ENCODE assay signal across 8 mouse cellular contexts in the genomic region with DNA sequence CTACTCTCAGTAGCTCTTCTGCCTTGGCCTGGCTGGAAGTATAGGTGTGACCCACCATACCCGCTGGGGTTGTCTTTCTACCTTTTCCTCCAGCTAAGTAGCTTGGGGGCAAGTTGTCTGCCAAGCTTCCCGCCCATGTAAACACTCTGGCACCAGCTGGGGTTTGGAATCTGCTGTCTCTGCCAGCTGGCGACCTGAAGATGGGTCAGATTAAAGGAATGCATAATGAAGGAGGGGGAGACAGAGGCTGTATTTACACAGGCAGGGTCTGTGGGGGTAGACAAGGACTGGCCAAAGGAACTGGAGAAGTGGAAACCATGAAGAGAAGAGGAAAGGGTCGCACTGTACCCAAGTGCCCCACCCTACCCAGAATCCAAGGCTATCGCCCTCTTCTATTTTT. TPM values are rescaled to one million over a fixed set of nuclear protein-coding genes. Genes with fewer than 3 reads are reported as not detected.
DNase-seq lines count a peak whose midpoint lies in the region; ATAC-seq and TF ChIP-seq lines count a peak whose summit lies in the region.

No protein-coding gene starts in this region.

- no peaks in the 10 kb centered on the region for H3K9me3 ChIP-seq in kidney, postnatal 0 days (replicated peaks; ENCODE audit: low read length)

- H3K36me3 ChIP-seq in kidney, postnatal 0 days (ENCODE audit: insufficient read depth, low read length) = no peaks in the 10 kb centered on the region
- no peaks in the 10 kb centered on the region for H3K36me3 ChIP-seq in kidney, adult 2 months (ENCODE audit: control insufficient read depth, insufficient read depth, low read length)

- H3K27ac ChIP-seq in kidney, postnatal 0 days = peak overlapping the region; percentile 54; the same call in 1 of the 2 replicates
- no peak overlapping the region for H3K27ac ChIP-seq in kidney, adult 2 months (ENCODE audit: insufficient read depth, low read depth, low read length)

- no peak overlapping the region for H3K4me3 ChIP-seq in kidney, postnatal 0 days (replicated peaks; ENCODE audit: low read depth, low read length)
- no peak overlapping the region for H3K4me3 ChIP-seq in kidney, adult 2 months (ENCODE audit: insufficient read depth, low read depth, low read length)

- no peak for TF ChIP-seq CTCF in kidney, postnatal 0 days (IDR thresholded peaks at IDR 0.05; ENCODE audit: low read depth)
- TF ChIP-seq CTCF in kidney, adult 2 months (conservative IDR thresholded peaks at IDR 0.05; ENCODE audit: insufficient read depth, insufficient read length, low read depth, low read length) = no peak
- TF ChIP-seq CTCF in brain, embryonic 14.5 days (IDR thresholded peaks at IDR 0.05; ENCODE audit: borderline replicate concordance, extremely low read depth, insufficient read depth, insufficient read length) = no peak

- TF ChIP-seq POLR2A in kidney, adult 2 months (IDR thresholded peaks at IDR 0.05; ENCODE audit: low read depth, low read length) = no peak
- TF ChIP-seq POLR2A in brain, embryonic 14.5 days (IDR thresholded peaks at IDR 0.05; ENCODE audit: borderline replicate concordance, extremely low read depth, insufficient read depth, insufficient read length, poor library complexity, severe bottlenecking) = no peak

- H3K4me1 ChIP-seq in kidney, postnatal 0 days (replicated peaks; ENCODE audit: insufficient read depth, low read length) = 0 out of 2 replicates have a peak, but pooled peaks cover 3% of the 10 kb centered on the region
- no peaks in the 10 kb centered on the region for H3K4me1 ChIP-seq in kidney, adult 2 months (ENCODE audit: control insufficient read depth, insufficient read depth, low read length)

- H3K9ac ChIP-seq in kidney, postnatal 0 days (ENCODE audit: low read depth, low read length) = no peak overlapping the region

- H3K27me3 ChIP-seq in kidney, postnatal 0 days (ENCODE audit: insufficient read depth, low read length) = no peaks in the 10 kb centered on the region
- H3K27me3 ChIP-seq in kidney, adult 2 months (replicated peaks; ENCODE audit: control insufficient read depth, insufficient read depth, low read length) = no peaks in the 10 kb centered on the region

- 47% methylated on average over 5 of the region's 5 CpGs for WGBS in kidney, postnatal 0 days
- WGBS in kidney, adult 2 months = 48% methylated on average over 5 of the region's 5 CpGs

- H3K4me2 ChIP-seq in kidney, postnatal 0 days (ENCODE audit: low read length) = no peak overlapping the region

- ATAC-seq in kidney, postnatal 0 days (replicated peaks; ENCODE audit: low FRiP score, low read depth) = 0 out of 2 replicates have a peak, but pooled peaks have one; percentile 38

- DNase-seq in kidney, postnatal 0 days (ENCODE audit: low spot score) = peak; percentile 57
- DNase-seq in kidney, adult 2 months = no peak
- DNase-seq in 3134 (ENCODE audit: extremely low read depth, insufficient read length, low spot score) = peak; percentile 61
- DNase-seq in brain, embryonic 14.5 days (ENCODE audit: low read depth) = peak; percentile 80
- peak; percentile 25 for DNase-seq in kidney, postnatal 14 days
- DNase-seq in spleen, postnatal 10 days (ENCODE audit: low spot score in 2 of 2) = no peak
- no peak for DNase-seq in urinary bladder, adult 2 months (ENCODE audit: low spot score)
- DNase-seq in natural killer cell, adult 2 months (ENCODE audit: low spot score in 2 of 2) = no peak

RNA-seq across cellular contexts. Expression of gene Tram2, which starts 26.4 kb away (rescaled TPM):
- 7.2 and 8.5 TPM in 2 replicates for polyA plus RNA-seq in kidney, postnatal 0 days (2015; fragmentation: Nextera tagmentation; extraction: Ambion mirVana)
- polyA plus RNA-seq in kidney, adult 2 months (2012; rRNA removed) = 4.2 and 4.9 TPM in 2 replicates
- 4.3 and 5.2 TPM in 2 replicates for polyA plus RNA-seq in brain, embryonic 14.5 days (2012; rRNA removed)
- polyA plus RNA-seq in urinary bladder, adult 2 months (2012; rRNA removed) = 9.6 and 9.9 TPM in 2 replicates

Comparison
In these comparisons a context has a peak if more than half of its experiments do, and no peak if none do; other contexts are left out.
1. DNase-seq: peak in kidney, postnatal 0 days (single experiment), 3134 (single experiment), brain, embryonic 14.5 days (single experiment) and kidney, postnatal 14 days (single experiment); none in kidney, adult 2 months (single experiment), spleen, postnatal 10 days (0 of 2), urinary bladder, adult 2 months (single experiment) and natural killer cell, adult 2 months (0 of 2).